Mouse (Mus musculus) thymus, adult 2 months (tissue): ENCODE data around the gene Ubr1. TPM values are rescaled to one million over a fixed set of nuclear protein-coding genes. Genes with fewer than 3 reads are reported as not detected.
A peak's percentile ranks its signal among the peaks of the same experiment; 100 is the strongest.

Experiments
- DNase-seq: peaks from one replicate; pipeline ENCODE4 v3.0.0; 2021
- H3K27ac ChIP-seq: fragments of 200-500 bp; 2 replicates; pipeline ENCODE4 v1.5.1; 2012; ENCODE audit warnings: low read length, control low read depth; ENCODE audit not compliant: control insufficient read depth, insufficient read depth
- H3K27me3 ChIP-seq: fragments of 200-500 bp; 2 replicates; pipeline ENCODE4 v1.6.1; 2012; ENCODE audit warnings: mild to moderate bottlenecking, low read length, moderate library complexity, mixed read lengths; ENCODE audit not compliant: control insufficient read depth, insufficient read depth
- H3K36me3 ChIP-seq: fragments of 200-500 bp; 2 replicates; pipeline ENCODE4 v1.6.1; 2012; ENCODE audit warnings: mild to moderate bottlenecking, low read length, moderate library complexity; ENCODE audit not compliant: control insufficient read depth, insufficient read depth
- H3K4me1 ChIP-seq: fragments of 200-500 bp; replicated peaks from 2 replicates; pipeline ENCODE4 v1.6.1; 2012; ENCODE audit warnings: low read length; ENCODE audit not compliant: control insufficient read depth, insufficient read depth
- H3K4me3 ChIP-seq: fragments of 200-500 bp; 2 replicates; pipeline ENCODE4 v1.5.1; 2012; ENCODE audit warnings: mild to moderate bottlenecking, low read length, control low read depth, moderate library complexity; ENCODE audit not compliant: control insufficient read depth, insufficient read depth
- CTCF ChIP-seq: fragments of 200-500 bp; IDR thresholded peaks from 2 replicates; pipeline ENCODE4 v1.5.1; 2012; ENCODE audit warnings: mild to moderate bottlenecking, control low read depth, low read length, moderate library complexity, borderline replicate concordance; ENCODE audit not compliant: control insufficient read depth, poor library complexity, insufficient read depth; ENCODE audit errors: extremely low read depth
- POLR2A ChIP-seq: fragments of 200-500 bp; IDR thresholded peaks from 2 replicates; pipeline ENCODE4 v1.6.1; 2012; ENCODE audit warnings: mild to moderate bottlenecking, low read length, control low read depth, moderate library complexity; ENCODE audit not compliant: control insufficient read depth, poor library complexity, insufficient read depth; ENCODE audit errors: extremely low read depth
- WGBS: fragments of 180-500 bp; shearing (Covaris S2); methylation state at CpG from one replicate; pipeline ENCODE4 v1.1.7; 2018; 5-methylcytosine and 5-hydroxymethylcytosine counted together
- polyA plus RNA-seq: library from polyadenylated mRNA; depleted of rRNA; stranded (reverse); fragments of >200 nt; gene quantifications from 2 replicates; pipeline ENCODE4 v1.2.3, GENCODE M21; 2012

The Ubr1 gene
- polyA plus RNA-seq, 1 experiment = 60.3 TPM

- 90% methylated on average over 9 of the region's 9 CpGs for WGBS
- no peak for DNase-seq
- peaks cover 52% of the 10 kb centered on the region for H3K36me3 ChIP-seq
- H3K4me1 ChIP-seq = no peaks in the 10 kb centered on the region
- no peaks in the 10 kb centered on the region for H3K27me3 ChIP-seq
- TF ChIP-seq POLR2A (no peak), CTCF (no peak)
- H3K27ac ChIP-seq = no peak overlapping the region
- no peak overlapping the region for H3K4me3 ChIP-seq
Measured at GRCm38 (mm10) chr2:120871447-120872336, 98.8 kb downstream of the Ubr1 start.

- H3K36me3 ChIP-seq = peaks cover 50% of the 10 kb centered on the region
- H3K4me1 ChIP-seq = no peaks in the 10 kb centered on the region
- H3K27ac ChIP-seq = no peak overlapping the region
- H3K4me3 ChIP-seq = no peak overlapping the region
- no peak for DNase-seq
- 95% methylated on average over 5 of the region's 5 CpGs for WGBS
- H3K27me3 ChIP-seq = no peaks in the 10 kb centered on the region
- TF ChIP-seq POLR2A (no peak), CTCF (no peak)
Measured at GRCm38 (mm10) chr2:120867336-120867735, 103.2 kb downstream of the Ubr1 start.

GRCm38 (mm10) chr2:120866561-120866960 is 104.0 kb downstream of the Ubr1 start:
- WGBS = 13% methylated on average over 1 of the region's 1 CpGs
- peak; percentile 52 for DNase-seq
- no peak overlapping the region for H3K4me3 ChIP-seq
- no peak overlapping the region for H3K27ac ChIP-seq
- no peaks in the 10 kb centered on the region for H3K4me1 ChIP-seq
- H3K27me3 ChIP-seq = no peaks in the 10 kb centered on the region
- TF ChIP-seq CTCF = no peak
- peaks cover 56% of the 10 kb centered on the region for H3K36me3 ChIP-seq

GRCm38 (mm10) chr2:120863389-120863788 is 107.1 kb downstream of the Ubr1 start:
- WGBS = 94% methylated on average over 1 of the region's 1 CpGs
- DNase-seq = no peak
- Histone ChIP-seq H3K4me3 (no peak overlapping the region), H3K27me3 (no peaks in the 10 kb centered on the region), H3K4me1 (no peaks in the 10 kb centered on the region), H3K36me3 (peaks cover 47% of the 10 kb centered on the region), H3K27ac (no peak overlapping the region)
- no peak for TF ChIP-seq POLR2A
- no peak for TF ChIP-seq CTCF

GRCm38 (mm10) chr2:120860699-120861098 is 109.8 kb downstream of the Ubr1 start:
- 89% methylated on average over 1 of the region's 1 CpGs for WGBS
- Histone ChIP-seq H3K4me1 (no peaks in the 10 kb centered on the region), H3K4me3 (no peak overlapping the region), H3K27ac (no peak overlapping the region), H3K27me3 (no peaks in the 10 kb centered on the region), H3K36me3 (peaks cover 41% of the 10 kb centered on the region)
- TF ChIP-seq POLR2A (no peak), CTCF (no peak)
- no peak for DNase-seq

GRCm38 (mm10) chr2:120858131-120858530 is 112.4 kb downstream of the Ubr1 start:
- Histone ChIP-seq H3K27ac (no peak overlapping the region), H3K36me3 (peaks cover 19% of the 10 kb centered on the region), H3K4me1 (no peaks in the 10 kb centered on the region), H3K4me3 (no peak overlapping the region), H3K27me3 (no peaks in the 10 kb centered on the region)
- no peak for DNase-seq
- WGBS = 98% methylated on average over 3 of the region's 3 CpGs
- TF ChIP-seq CTCF (no peak), POLR2A (no peak)
